Mouse (Mus musculus): Measurements from ENCODE around the gene Gpn3. TPM values are rescaled to one million over a fixed set of nuclear protein-coding genes. Genes with fewer than 3 reads are reported as not detected.

Gene Gpn3
- 128 TPM for polyA plus RNA-seq (2017; shearing (Covaris generic))

DNA sequence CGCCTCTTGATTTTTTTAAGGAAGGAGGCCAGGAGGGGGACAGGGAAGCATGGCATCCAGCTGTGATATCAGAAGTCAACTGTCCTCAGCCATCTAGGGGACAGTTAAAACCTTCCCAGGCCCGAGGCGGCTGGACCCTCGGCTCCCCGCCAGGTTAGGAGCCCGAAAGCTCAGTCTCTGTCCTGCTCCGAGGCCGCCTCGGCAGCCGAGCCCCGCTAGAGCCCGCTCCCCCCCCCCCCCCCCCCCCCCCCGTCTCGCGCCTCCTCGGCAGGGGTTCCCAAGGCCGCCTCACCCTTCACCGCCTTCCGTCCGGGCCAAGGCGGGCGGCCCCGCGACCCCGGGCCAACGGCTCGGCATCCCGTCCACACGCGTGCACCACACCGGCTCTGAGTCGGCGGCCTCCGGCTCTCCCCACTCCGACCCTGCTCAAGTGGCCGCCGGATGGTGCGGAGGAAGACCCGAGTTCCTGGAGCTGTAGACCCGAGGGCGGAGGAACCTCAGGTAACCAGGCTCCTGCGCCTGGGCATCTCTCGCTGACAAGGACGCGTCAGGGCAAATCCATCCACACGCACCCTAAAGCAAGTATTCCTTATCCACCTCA is at the start of gene Gpn3:
TSS of gene Gpn3 (plus strand) at position 286 of the 601 bp plus-strand sequence.

DNA sequence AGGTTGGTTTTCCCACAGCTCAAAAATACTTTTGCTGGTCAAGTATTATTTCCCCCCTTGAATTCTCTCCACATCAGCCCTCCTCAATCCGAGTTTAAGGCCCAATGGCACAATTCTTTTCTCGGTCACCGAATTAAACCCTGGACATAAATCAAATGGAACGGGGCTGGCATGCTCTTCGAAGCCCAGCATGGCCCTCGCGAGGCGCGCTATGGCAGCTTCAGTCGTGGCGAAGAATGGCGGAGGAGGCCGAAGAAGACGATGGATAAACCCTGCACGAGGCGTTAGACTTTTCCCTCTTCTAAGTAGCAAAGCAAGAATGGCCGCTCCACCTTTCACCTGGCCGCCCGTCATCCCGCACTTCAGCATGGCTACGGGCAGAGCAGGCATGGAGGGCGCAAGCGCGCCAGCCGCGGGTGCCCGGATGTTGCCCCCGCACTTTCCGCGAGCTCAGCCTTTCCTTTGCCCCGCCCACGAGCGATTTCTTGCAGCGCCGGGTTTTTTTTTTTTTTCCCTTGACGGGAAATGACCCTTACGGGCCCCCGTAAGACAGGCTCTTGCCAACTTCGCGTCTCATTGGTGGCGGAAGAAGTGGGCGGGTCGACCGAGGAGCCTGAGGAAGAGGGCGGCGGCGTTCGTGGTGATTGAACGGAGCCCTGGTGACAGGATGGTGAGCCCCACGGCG is 17.7 kb upstream of the Gpn3 start, which contains the start of the genes Rad9b and Vps29:
TSS of gene Rad9b (minus strand) at position 427 of the 685 bp plus-strand sequence.
TSS of gene Vps29 (plus strand) at position 563 of the 685 bp plus-strand sequence.

DNA sequence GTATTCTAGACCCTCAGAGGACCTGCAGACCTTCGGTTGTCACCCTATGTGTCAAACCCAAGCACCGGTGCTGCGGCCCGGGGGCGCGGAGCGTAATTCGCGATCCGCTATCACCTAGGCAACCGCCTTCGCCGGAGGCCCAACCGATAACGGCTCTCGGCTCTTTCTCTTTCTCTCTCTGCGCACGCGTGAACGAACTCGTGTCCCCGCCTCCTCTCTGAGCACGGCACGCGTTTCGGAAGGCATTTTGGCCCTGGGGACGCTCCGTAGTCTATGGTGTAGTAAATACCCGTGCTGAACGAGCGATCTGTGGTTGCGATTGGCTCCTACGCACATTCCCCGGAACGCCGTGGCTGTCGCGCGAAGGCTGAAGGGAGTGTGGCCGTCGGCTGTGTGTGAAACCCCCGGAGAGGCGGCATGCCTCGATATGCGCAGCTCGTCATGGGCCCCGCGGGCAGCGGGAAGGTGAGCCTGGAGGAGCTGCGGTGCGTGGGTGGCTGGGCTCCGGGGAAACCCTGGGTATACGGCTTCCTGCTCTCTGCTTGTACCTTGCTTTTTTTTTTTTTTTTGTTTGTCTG is 605 bp downstream of the Gpn3 start, which contains the start of gene Fam216a:
TSS of gene Fam216a (minus strand) at position 173 of the 578 bp plus-strand sequence.

DNA sequence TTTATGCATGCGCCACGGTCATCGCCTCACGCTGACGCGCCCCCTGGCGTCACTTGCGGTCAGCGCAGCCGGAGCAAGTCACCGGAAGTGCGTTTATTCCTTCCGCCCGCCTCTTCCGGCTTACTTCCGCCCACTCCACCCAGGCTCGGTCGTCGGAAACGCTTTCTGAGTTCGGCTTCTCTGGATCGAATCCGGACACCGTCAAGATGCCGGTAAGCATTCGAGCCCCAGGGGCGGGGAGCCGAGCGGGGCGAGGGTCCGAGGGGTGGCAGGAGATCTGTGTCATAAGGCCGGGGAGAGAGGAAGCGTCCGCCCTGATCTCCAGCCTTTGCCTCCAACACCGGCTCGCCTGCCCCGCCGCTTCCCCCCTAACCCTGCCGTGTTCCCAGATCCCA is 20.1 kb downstream of the Gpn3 start, which contains the start of gene Arpc3:
TSS of gene Arpc3 (plus strand) at position 93 of the 395 bp plus-strand sequence.

DNA sequence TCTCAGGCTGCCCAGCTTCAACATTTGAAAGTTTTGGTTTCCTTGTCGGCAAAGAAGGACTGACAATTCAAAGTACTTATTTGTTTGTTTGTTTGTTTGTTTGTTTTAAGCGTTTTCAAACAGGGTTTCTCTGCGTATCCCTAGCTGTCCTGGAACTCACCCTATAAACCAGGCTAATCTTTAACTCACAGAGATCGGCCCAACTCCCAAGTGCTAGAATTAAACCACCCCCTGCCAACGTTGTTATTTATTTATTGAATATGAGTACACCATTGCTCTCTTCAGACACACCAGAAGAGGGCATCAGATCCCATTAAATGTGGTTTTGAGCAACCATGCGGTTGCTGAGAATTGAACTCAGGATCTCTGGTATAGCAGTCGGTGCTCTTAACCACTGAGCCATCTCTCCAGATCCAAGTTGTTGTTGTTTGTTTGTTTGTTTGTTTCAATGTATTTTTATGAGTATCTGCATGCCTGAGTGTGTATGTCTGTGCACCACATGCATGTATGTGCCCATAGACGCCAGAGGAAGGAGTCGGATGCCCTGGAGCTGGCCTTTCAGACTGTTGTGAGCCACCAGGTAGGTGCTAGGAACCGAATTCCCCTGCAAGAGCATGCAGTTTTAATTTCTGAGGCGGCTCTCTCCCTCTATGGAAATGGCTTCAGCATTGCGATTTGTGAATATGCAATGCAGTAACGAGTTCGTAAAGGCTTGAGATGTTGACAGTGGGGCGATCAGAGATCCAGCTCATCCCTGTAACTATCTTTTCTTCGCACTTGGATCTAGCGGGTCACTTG is 49.8 kb downstream of the Gpn3 start, which contains the start of gene Anapc7:
TSS of gene Anapc7 (plus strand) at position 423 of the 798 bp plus-strand sequence.

Other genes with a start within 250 kb of the Gpn3 start
- 0.35 TPM for gene Ccdc63, start 231.1 kb upstream of the Gpn3 start, polyA plus RNA-seq (2017; shearing (Covaris generic))
- 988 TPM for gene Ppp1cc, start 213.6 kb upstream of the Gpn3 start, polyA plus RNA-seq (2017; shearing (Covaris generic))
- gene Hvcn1, start 165.1 kb upstream of the Gpn3 start, polyA plus RNA-seq (2017; shearing (Covaris generic)), result 72.2 TPM
- gene Tctn1, start 107.4 kb upstream of the Gpn3 start, polyA plus RNA-seq (2017; shearing (Covaris generic)), result 2.0 TPM
- 68.3 TPM for gene Pptc7, start 87.5 kb upstream of the Gpn3 start, polyA plus RNA-seq (2017; shearing (Covaris generic))
- 4.7 TPM for gene Rad9b, start 17.6 kb upstream of the Gpn3 start, polyA plus RNA-seq (2017; shearing (Covaris generic))
- gene Vps29, start 17.5 kb upstream of the Gpn3 start, polyA plus RNA-seq (2017; shearing (Covaris generic)), result 117 TPM
- 21.1 TPM for gene Fam216a, start 488 bp downstream of the Gpn3 start, polyA plus RNA-seq (2017; shearing (Covaris generic))
- 1,084 TPM for gene Arpc3, start 20.0 kb downstream of the Gpn3 start, polyA plus RNA-seq (2017; shearing (Covaris generic))
- gene Anapc7, start 49.8 kb downstream of the Gpn3 start, polyA plus RNA-seq (2017; shearing (Covaris generic)), result 27.3 TPM
- gene Atp2a2, start 130.3 kb downstream of the Gpn3 start, polyA plus RNA-seq (2017; shearing (Covaris generic)), result 88.9 TPM
- gene Ift81, start 242.6 kb downstream of the Gpn3 start, polyA plus RNA-seq (2017; shearing (Covaris generic)), result 4.1 TPM

All from effector memory CD4-positive, alpha-beta T cell, adult 5 months (primary cell).